Mouse (Mus musculus) E14TG2a.4 (cell line): Measurements from ENCODE around the gene Ambra1.

Experiments
- H3K27me3 ChIP-seq: 2 replicates; pipeline ENCODE4 v1.6.1; 2014; ENCODE audit warnings: low read length, control low read depth; ENCODE audit not compliant: insufficient read depth
- H3K36me3 ChIP-seq: 2 replicates; pipeline ENCODE4 v1.6.1; 2014; ENCODE audit warnings: low read length, control low read depth; ENCODE audit not compliant: insufficient read depth
- H3K4me1 ChIP-seq: replicated peaks from 2 replicates; pipeline ENCODE4 v1.6.1; 2014; ENCODE audit warnings: low read depth, low read length, control low read depth
- H3K4me3 ChIP-seq: replicated peaks from 2 replicates; pipeline ENCODE4 v1.5.1; 2014; ENCODE audit warnings: mild to moderate bottlenecking, low read length
- H3K9me3 ChIP-seq: 2 replicates; pipeline ENCODE4 v1.6.1; 2014; ENCODE audit warnings: low read length, control low read depth
- CTCF ChIP-seq: conservative IDR thresholded peaks from 2 replicates; pipeline ENCODE4 v1.5.1; 2014; ENCODE audit warnings: low read length
- NANOG ChIP-seq: IDR thresholded peaks from 2 replicates; pipeline ENCODE4 v1.6.1; 2014; ENCODE audit warnings: borderline replicate concordance, low read length, mixed read lengths
- POU5F1 ChIP-seq: IDR thresholded peaks from 2 replicates; pipeline ENCODE4 v1.6.1; 2014; ENCODE audit warnings: low read length, borderline replicate concordance

Gene Ambra1

GRCm38 (mm10) chr2:91834272-91834671 is 104.3 kb downstream of the Ambra1 start:
- Histone ChIP-seq H3K4me1 (no peaks in the 10 kb centered on the region), H3K36me3 (peaks cover 8% of the 10 kb centered on the region; the same call in 1 of the 2 replicates), H3K27me3 (no peaks in the 10 kb centered on the region), H3K4me3 (no peak overlapping the region), H3K9me3 (no peaks in the 10 kb centered on the region)
- TF ChIP-seq NANOG (no peak), CTCF (no peak), POU5F1 (no peak)

- Histone ChIP-seq H3K9me3 (no peaks in the 10 kb centered on the region), H3K27me3 (no peaks in the 10 kb centered on the region), H3K36me3 (peaks cover 14% of the 10 kb centered on the region; the same call in 1 of the 2 replicates), H3K4me3 (no peak overlapping the region), H3K4me1 (no peaks in the 10 kb centered on the region)
- TF ChIP-seq POU5F1 (no peak), CTCF (no peak), NANOG (no peak)
Observed at GRCm38 (mm10) chr2:91835031-91835430, 105.1 kb downstream of the Ambra1 start.

- Histone ChIP-seq H3K4me1 (no peaks in the 10 kb centered on the region), H3K4me3 (no peak overlapping the region)
Observed at GRCm38 (mm10) chr2:91835631-91836030, 105.7 kb downstream of the Ambra1 start.

GRCm38 (mm10) chr2:91844085-91844484 is 114.2 kb downstream of the Ambra1 start:
- H3K4me3 ChIP-seq = no peak overlapping the region
- TF ChIP-seq CTCF = no peak
- no peak for TF ChIP-seq POU5F1
- no peak for TF ChIP-seq NANOG
- peaks cover 13% of the 10 kb centered on the region; the same call in 1 of the 2 replicates for H3K36me3 ChIP-seq
- no peaks in the 10 kb centered on the region for H3K4me1 ChIP-seq
- no peaks in the 10 kb centered on the region for H3K9me3 ChIP-seq
- no peaks in the 10 kb centered on the region for H3K27me3 ChIP-seq

More at GRCm38 (mm10) chr2:91835631-91836030, 105.7 kb downstream of the Ambra1 start:
- TF ChIP-seq CTCF (no peak), NANOG (no peak), POU5F1 (no peak)
- Histone ChIP-seq H3K9me3 (no peaks in the 10 kb centered on the region), H3K36me3 (peaks cover 14% of the 10 kb centered on the region; the same call in 1 of the 2 replicates), H3K27me3 (no peaks in the 10 kb centered on the region)

GRCm38 (mm10) chr2:91852446-91853191 is 122.7 kb downstream of the Ambra1 start:
- H3K4me3 ChIP-seq = no peak overlapping the region
- peaks cover 40% of the 10 kb centered on the region for H3K4me1 ChIP-seq
- H3K36me3 ChIP-seq = 0 out of 2 replicates have a peak, but pooled peaks cover 1% of the 10 kb centered on the region
- H3K9me3 ChIP-seq = no peaks in the 10 kb centered on the region
- TF ChIP-seq NANOG = peak; percentile 74
- TF ChIP-seq POU5F1 = no peak
- H3K27me3 ChIP-seq = no peaks in the 10 kb centered on the region

GRCm38 (mm10) chr2:91854575-91854974 is 124.6 kb downstream of the Ambra1 start:
- Histone ChIP-seq H3K4me3 (no peak overlapping the region), H3K36me3 (0 out of 2 replicates have a peak, but pooled peaks cover 5% of the 10 kb centered on the region), H3K9me3 (no peaks in the 10 kb centered on the region), H3K4me1 (peaks cover 40% of the 10 kb centered on the region), H3K27me3 (no peaks in the 10 kb centered on the region)
- no peak for TF ChIP-seq CTCF
- TF ChIP-seq POU5F1 = no peak
- no peak for TF ChIP-seq NANOG

GRCm38 (mm10) chr2:91856958-91857357 is 127.0 kb downstream of the Ambra1 start:
- Histone ChIP-seq H3K4me1 (peaks cover 33% of the 10 kb centered on the region), H3K27me3 (no peaks in the 10 kb centered on the region)
- TF ChIP-seq CTCF (no peak), POU5F1 (no peak), NANOG (no peak)

GRCm38 (mm10) chr2:91859423-91859822 is 129.5 kb downstream of the Ambra1 start:
- peaks cover 19% of the 10 kb centered on the region for H3K4me1 ChIP-seq
- TF ChIP-seq POU5F1 (no peak), CTCF (no peak), NANOG (no peak)
- H3K27me3 ChIP-seq = no peaks in the 10 kb centered on the region
- H3K36me3 ChIP-seq = 0 out of 2 replicates have a peak, but pooled peaks cover 5% of the 10 kb centered on the region
- no peaks in the 10 kb centered on the region for H3K9me3 ChIP-seq
- H3K4me3 ChIP-seq = no peak overlapping the region

More at GRCm38 (mm10) chr2:91856958-91857357, 127.0 kb downstream of the Ambra1 start:
- 0 out of 2 replicates have a peak, but pooled peaks cover 5% of the 10 kb centered on the region for H3K36me3 ChIP-seq
- H3K4me3 ChIP-seq = no peak overlapping the region
- H3K9me3 ChIP-seq = no peaks in the 10 kb centered on the region

- Histone ChIP-seq H3K9me3 (no peaks in the 10 kb centered on the region), H3K4me1 (no peaks in the 10 kb centered on the region), H3K27me3 (no peaks in the 10 kb centered on the region), H3K4me3 (no peak overlapping the region), H3K36me3 (peaks cover 7% of the 10 kb centered on the region)
- TF ChIP-seq NANOG (no peak), POU5F1 (no peak), CTCF (no peak)
Observed at GRCm38 (mm10) chr2:91870754-91871153, 140.8 kb downstream of the Ambra1 start.
